Mouse (Mus musculus) lung, adult 2 months (tissue): Measurements from ENCODE around the gene Ccdc88b. TPM values are rescaled to one million over a fixed set of nuclear protein-coding genes. Genes with fewer than 3 reads are reported as not detected.

ENCODE experiments used
- DNase-seq: peaks from one replicate; pipeline ENCODE4 v3.0.0; 2022
- H3K4me1 ChIP-seq: fragments of 200-500 bp; 2 replicates; pipeline ENCODE4 v1.6.1; 2011; ENCODE audit warnings: low read length; ENCODE audit not compliant: control insufficient read depth, insufficient read depth
- H3K4me3 ChIP-seq: fragments of 200-500 bp; replicated peaks from 2 replicates; pipeline ENCODE3; 2011; ENCODE audit warnings: low read depth, mild to moderate bottlenecking, control low read depth, low read length; ENCODE audit errors: extremely low read depth
- CTCF ChIP-seq: fragments of 200-500 bp; IDR thresholded peaks from 2 replicates; pipeline ENCODE4 v1.5.1; 2011; ENCODE audit warnings: mild to moderate bottlenecking, low read length, control low read depth; ENCODE audit not compliant: insufficient read depth
- POLR2A ChIP-seq: fragments of 200-500 bp; IDR thresholded peaks from 2 replicates; pipeline ENCODE4 v1.6.1; 2011; ENCODE audit warnings: low read depth, mild to moderate bottlenecking, control low read depth, low read length, borderline replicate concordance; ENCODE audit errors: extremely low read depth
- WGBS: fragments of 180-500 bp; shearing (Covaris S2); methylation state at CpG from one replicate; pipeline ENCODE4 v1.1.7; 2018; 5-methylcytosine and 5-hydroxymethylcytosine counted together
- polyA plus RNA-seq: library from polyadenylated mRNA; depleted of rRNA; stranded (reverse); fragments of >200 nt; gene quantifications from 2 replicates; pipeline ENCODE4 v1.2.3, GENCODE M21; 2012

Ccdc88b gene
- polyA plus RNA-seq, 1 experiment: 17.3 TPM

DNA sequence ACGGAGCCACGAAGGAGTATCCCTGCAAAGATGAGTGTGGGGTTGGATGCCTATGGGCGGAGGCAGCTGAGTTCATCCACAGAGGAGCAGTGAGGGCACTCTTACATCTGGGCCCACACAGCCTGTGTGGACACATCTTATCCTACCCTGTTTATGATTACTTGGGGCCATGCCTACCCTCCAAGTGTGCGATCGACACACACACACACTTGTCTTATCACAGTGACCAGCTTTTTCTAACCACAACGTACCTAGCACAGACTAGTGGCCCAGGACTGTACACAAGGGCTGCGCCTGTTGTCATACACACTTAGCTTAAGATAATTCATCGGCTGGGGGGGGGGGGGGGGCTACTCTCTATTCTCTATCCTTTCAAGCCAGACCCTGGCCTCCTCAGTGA is 25.6 kb downstream of the Ccdc88b start:
- no peak for TF ChIP-seq CTCF

DNA sequence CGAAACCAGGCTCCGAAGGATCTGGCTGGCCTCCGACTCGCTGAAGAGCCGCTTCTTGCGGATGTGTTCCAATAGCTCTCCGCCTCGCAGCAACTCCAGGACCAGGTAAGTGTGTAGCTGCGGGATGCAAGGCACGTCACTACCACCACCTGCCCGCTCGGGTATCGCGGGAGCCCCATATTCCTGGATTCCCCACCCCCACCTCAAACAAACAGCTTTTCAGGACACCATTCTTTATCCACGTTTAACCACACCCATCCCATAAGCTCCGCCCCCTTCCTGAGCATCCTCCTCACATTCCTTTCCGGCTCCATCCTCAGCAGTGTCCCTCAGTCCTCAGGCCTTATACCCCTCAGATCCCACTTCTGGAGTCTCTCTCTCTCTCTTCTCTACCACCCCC is 26.7 kb downstream of the Ccdc88b start:
- Histone ChIP-seq H3K4me3 (no peak overlapping the region), H3K4me1 (no peaks in the 10 kb centered on the region)
- WGBS: 77% methylated on average over 17 of the region's 17 CpGs
- no peak for TF ChIP-seq POLR2A
- no peak for TF ChIP-seq CTCF
- DNase-seq: no peak

More for the DNA sequence above, 25.6 kb downstream of the Ccdc88b start:
- H3K4me1 ChIP-seq: no peaks in the 10 kb centered on the region
- DNase-seq: no peak
- WGBS: 89% methylated on average over 8 of the region's 8 CpGs
- H3K4me3 ChIP-seq: no peak overlapping the region

DNA sequence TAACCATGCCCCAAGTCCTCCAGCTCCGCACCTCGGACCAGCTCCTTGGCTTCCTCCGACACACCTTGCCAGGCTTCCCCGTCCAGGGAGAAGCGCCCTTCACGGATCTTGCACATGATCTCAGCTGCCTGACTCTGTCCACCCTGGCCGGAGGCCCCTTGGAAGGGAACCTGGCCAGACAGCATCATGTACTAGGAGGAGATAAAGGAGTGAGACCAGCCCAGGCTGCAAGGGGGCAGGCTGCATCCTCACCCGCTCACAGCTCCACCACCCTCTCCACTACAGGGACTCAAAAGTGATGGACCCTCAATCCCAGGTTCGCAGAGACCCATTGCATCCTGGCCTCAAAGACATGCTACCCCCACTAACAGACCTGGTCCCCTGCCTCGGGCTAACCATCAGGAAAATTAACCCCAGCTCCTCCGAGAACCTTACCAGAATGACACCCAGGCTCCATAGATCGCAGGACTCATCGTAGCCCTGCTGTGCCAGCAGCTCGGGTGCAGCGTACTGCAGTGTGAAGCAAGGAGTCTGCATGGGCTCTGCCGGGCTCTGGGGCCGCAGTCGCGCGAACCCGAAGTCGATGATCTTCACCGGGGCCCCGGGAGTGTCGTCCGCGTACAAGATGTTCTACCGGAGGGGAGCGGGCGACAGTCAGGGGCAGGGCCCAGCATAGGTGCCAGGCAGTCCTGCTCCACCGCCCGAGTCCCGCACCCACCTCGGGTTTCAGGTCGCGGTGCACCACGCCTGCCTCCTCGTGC is 27.3 kb downstream of the Ccdc88b start:
- H3K4me1 ChIP-seq: no peaks in the 10 kb centered on the region
- 76% methylated on average over 38 of the region's 38 CpGs for WGBS
- no peak for DNase-seq
- H3K4me3 ChIP-seq: no peak overlapping the region
- no peak for TF ChIP-seq CTCF
- TF ChIP-seq POLR2A: no peak

DNA sequence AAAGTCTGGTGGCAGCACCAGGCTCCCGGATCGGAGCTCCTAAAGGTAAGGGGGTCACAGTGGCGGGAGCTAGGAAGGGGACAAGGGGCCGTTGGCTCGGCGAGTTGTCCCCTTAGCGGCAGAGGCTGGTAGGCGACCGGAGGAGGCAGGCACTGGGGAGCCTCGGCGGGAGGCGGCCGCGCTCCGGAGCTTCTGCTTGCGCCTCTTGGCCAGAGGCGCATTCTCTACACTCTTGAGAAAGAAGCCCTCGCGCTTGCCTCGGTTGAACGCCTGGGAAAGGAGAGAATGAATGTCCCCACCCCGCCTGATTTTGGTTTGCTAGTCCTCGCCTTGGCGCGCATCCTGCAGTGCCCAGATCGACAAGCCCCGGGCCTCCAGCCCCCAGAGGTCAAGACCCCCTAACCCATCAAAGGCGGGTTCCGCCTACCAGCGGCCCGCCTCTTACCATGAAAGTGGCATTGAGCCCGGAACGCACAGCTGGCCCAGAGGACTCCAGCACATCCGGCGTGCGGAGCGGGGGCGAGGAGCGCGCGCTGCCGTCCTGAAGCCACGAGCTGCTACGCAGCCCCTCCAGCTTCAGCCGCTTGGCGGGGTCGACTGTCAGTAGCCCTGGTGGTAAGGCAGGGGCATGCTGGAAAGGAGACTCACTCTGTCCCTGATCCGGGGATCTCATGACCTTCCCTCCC is 28.0 kb downstream of the Ccdc88b start:
- no peaks in the 10 kb centered on the region for H3K4me1 ChIP-seq
- WGBS: 66% methylated on average over 45 of the region's 48 CpGs
- TF ChIP-seq CTCF: no peak
- no peak for TF ChIP-seq POLR2A
- no peak for DNase-seq
- no peak overlapping the region for H3K4me3 ChIP-seq

DNA sequence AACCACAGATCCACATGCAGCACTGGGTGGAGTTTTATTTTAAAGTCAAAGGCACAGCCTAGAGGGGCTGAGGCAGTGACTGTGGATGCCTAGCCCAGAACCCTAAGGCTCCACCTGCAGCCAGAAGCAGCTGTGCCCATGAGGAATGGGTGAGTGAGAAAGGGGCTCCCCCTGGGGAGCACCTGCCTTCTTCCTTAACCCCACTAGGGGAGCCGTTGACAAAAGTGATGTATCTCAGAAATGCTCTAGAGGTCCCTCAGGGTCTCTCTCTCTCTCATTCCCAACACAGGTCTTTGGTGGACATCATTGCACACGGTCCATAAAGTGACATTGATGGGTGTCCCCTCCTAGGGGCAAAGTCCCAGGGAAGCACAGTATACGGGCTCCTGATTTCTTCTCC is 28.9 kb downstream of the Ccdc88b start:
- TF ChIP-seq CTCF (no peak), POLR2A (no peak)
- no peak overlapping the region for H3K4me3 ChIP-seq
- 61% methylated on average over 3 of the region's 3 CpGs for WGBS
- DNase-seq: no peak
- H3K4me1 ChIP-seq: no peaks in the 10 kb centered on the region

DNA sequence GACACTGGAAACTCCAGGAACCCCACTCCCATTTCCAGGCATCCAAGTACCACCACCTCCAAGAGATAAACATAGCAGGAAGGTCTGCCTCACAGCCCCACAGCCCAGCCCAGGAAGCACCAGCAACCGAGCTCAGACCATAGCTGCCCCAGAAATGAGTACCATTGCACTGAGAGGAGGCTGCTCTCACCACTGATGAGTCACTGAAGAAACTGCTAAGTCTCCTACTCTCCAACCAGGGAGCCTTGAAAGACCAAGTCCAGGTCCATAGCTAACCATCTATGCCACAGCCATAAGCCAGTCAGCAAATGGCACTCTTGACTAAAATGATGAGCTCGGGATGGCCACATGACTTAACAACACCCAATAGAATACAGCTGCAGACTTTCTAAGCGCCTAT is 31.4 kb downstream of the Ccdc88b start:
- no peak for DNase-seq
- H3K4me3 ChIP-seq: no peak overlapping the region
- H3K4me1 ChIP-seq: no peaks in the 10 kb centered on the region
- no peak for TF ChIP-seq CTCF
- WGBS: 85% methylated on average over 3 of the region's 3 CpGs

DNA sequence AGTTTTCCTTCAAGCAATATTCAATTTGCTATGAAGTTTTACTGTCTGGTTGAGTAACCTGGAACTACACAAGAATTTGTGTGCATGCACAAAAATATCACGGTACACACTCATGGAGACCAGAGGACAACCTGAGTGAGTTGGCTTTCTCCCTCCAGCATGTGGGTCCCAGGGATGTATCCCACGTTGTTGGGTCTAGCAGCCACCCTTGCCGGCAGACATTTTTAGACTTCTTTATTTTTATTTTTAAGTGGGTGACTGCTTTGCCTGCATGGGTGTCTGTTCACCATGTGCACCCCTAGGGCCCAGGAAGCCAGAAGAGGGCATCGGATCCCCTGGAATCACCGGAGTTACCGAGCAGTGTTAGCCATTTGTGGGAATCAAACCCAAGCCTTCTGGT is 32.6 kb downstream of the Ccdc88b start:
- TF ChIP-seq CTCF (no peak), POLR2A (no peak)
- Histone ChIP-seq H3K4me3 (no peak overlapping the region), H3K4me1 (no peaks in the 10 kb centered on the region)
- no peak for DNase-seq
- WGBS: 74% methylated on average over 6 of the region's 6 CpGs

DNA sequence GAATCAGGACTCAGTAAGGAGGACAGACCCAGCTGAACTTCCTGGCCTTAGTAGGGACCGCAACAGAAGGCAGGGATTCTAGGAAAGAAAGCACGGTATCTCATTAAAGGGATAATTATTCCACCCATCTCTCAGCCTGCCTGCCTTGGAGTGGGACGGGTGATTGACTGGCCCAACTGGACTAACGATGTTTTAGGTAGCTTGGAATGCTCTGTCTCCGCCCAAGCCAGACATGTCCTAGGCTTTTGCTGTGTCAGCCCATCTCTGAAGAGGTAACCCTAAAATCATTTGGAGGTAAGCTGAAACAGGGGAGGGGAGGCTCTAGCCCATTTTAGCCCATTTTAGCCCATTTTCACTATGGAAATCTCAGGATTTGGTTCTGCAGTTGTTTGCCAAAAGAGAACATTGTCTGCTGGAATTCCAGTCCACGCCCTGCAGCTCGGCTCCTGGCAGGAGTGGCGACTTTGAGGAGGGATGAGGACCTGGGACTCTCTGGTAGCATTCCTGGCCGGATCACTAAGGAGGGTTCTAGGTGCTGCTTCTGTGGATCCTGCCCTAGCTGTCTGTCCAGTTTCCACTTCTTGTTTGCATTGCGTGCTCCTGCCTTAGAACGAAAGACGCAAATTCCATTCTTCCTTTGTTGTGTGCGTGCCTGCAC is 37.3 kb downstream of the Ccdc88b start:
- no peak overlapping the region for H3K4me3 ChIP-seq
- DNase-seq: no peak
- TF ChIP-seq POLR2A: no peak
- TF ChIP-seq CTCF: no peak
- no peaks in the 10 kb centered on the region for H3K4me1 ChIP-seq
- 79% methylated on average over 13 of the region's 13 CpGs for WGBS

DNA sequence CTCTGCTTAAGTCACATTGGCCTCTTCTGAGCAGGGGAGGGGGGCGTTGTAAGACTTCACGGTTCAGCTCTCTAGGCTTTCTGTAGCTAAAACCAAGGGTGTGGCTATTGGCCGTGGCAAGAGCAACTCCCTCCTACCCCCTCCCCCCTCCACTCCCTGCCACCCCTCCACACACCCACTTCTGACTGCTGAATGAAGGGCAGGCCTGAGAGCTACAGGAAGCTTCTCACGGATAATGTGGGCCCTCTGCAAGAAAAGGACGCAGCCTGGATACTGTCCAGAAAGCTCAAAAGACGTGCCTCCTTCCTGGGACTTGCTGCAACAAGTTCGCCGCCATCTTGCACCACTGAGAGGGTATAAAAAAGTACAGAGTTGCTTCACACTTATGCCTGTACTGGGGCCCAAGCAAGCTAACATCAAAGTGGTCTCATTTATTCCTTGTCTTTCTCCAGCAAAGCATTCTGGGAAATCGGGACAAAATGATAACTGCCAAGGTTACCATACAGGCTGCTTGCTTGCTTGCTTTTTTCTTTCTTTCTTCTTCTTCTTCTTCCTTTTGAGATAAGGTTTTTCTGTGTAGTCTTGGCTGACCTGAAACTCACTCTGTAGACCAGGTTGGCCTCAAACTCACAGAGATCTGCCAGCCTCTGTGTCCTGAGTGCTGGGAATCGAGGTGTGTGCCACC is 38.7 kb downstream of the Ccdc88b start:
- TF ChIP-seq CTCF: no peak
- TF ChIP-seq POLR2A: no peak
- DNase-seq: no peak
- Histone ChIP-seq H3K4me3 (no peak overlapping the region), H3K4me1 (no peaks in the 10 kb centered on the region)
- 33% methylated on average over 10 of the region's 10 CpGs for WGBS
